Comparison of ENCODE assay signal across 22 mouse cellular contexts in genomic region chr5:63697196-63697595, GRCm38 (mm10). TPM values are rescaled to one million over a fixed set of nuclear protein-coding genes. Genes with fewer than 3 reads are reported as not detected.
A peak's percentile ranks its signal among the peaks of the same experiment; 100 is the strongest.
DNase-seq lines count a peak whose midpoint lies in the region; ATAC-seq and TF ChIP-seq lines count a peak whose summit lies in the region.
"Had no signal": no experiment of that assay in that cellular context is flagged by ENCODE, and none has a peak within 500 bp of the region (broad histone marks: within the 10 kb centered on the region; RNA-seq: fewer than 3 reads in every experiment).

No protein-coding gene starts in this region.

- peak overlapping the region; percentile 64 for H3K27ac ChIP-seq in hindbrain, embryonic 13.5 days
- H3K27ac ChIP-seq in hindbrain, embryonic 10.5 days, result no peak overlapping the region
- H3K27ac ChIP-seq in midbrain, embryonic 13.5 days, result no peak overlapping the region
- H3K27ac ChIP-seq in midbrain, embryonic 10.5 days (replicated peaks), result no peak overlapping the region
- H3K27ac ChIP-seq in neural tube, embryonic 14.5 days (ENCODE audit: low read depth, low read length), result no peak overlapping the region
- H3K27ac ChIP-seq in neural tube, embryonic 15.5 days (replicated peaks), result no peak overlapping the region
- no peak overlapping the region for H3K27ac ChIP-seq in hindbrain, postnatal 0 days
- H3K27ac ChIP-seq: embryonic facial prominence, embryonic 10.5 days; heart, adult 2 months; heart, embryonic 15.5 days had no signal

- H3K27me3 ChIP-seq in hindbrain, embryonic 13.5 days, result no peaks in the 10 kb centered on the region
- no peaks in the 10 kb centered on the region for H3K27me3 ChIP-seq in hindbrain, embryonic 10.5 days (ENCODE audit: insufficient read depth, poor library complexity, severe bottlenecking)
- no peaks in the 10 kb centered on the region for H3K27me3 ChIP-seq in midbrain, embryonic 13.5 days
- no peaks in the 10 kb centered on the region for H3K27me3 ChIP-seq in midbrain, embryonic 10.5 days (ENCODE audit: low read depth, poor library complexity, severe bottlenecking)
- no peaks in the 10 kb centered on the region for H3K27me3 ChIP-seq in neural tube, embryonic 14.5 days (ENCODE audit: control insufficient read depth, insufficient read depth, low read length)
- no peaks in the 10 kb centered on the region for H3K27me3 ChIP-seq in neural tube, embryonic 15.5 days (replicated peaks)
- no peaks in the 10 kb centered on the region for H3K27me3 ChIP-seq in hindbrain, postnatal 0 days (ENCODE audit: insufficient read depth, low read length)
- H3K27me3 ChIP-seq: heart, embryonic 15.5 days had no signal

- no peaks in the 10 kb centered on the region for H3K9me3 ChIP-seq in hindbrain, embryonic 13.5 days
- H3K9me3 ChIP-seq in hindbrain, embryonic 10.5 days, result no peaks in the 10 kb centered on the region
- no peaks in the 10 kb centered on the region for H3K9me3 ChIP-seq in midbrain, embryonic 13.5 days
- no peaks in the 10 kb centered on the region for H3K9me3 ChIP-seq in midbrain, embryonic 10.5 days (replicated peaks)
- H3K9me3 ChIP-seq in neural tube, embryonic 14.5 days (ENCODE audit: control insufficient read depth, low read length), result no peaks in the 10 kb centered on the region
- H3K9me3 ChIP-seq in neural tube, embryonic 15.5 days (replicated peaks), result no peaks in the 10 kb centered on the region
- H3K9me3 ChIP-seq in hindbrain, postnatal 0 days (ENCODE audit: low read length), result no peaks in the 10 kb centered on the region
- H3K9me3 ChIP-seq: embryonic facial prominence, embryonic 10.5 days; heart, embryonic 15.5 days had no signal

- H3K9ac ChIP-seq in hindbrain, embryonic 13.5 days, result no peak overlapping the region
- no peak overlapping the region for H3K9ac ChIP-seq in midbrain, embryonic 13.5 days (replicated peaks)
- no peak overlapping the region for H3K9ac ChIP-seq in neural tube, embryonic 14.5 days (replicated peaks; ENCODE audit: low read depth, low read length)
- no peak overlapping the region for H3K9ac ChIP-seq in neural tube, embryonic 15.5 days (replicated peaks)
- no peak overlapping the region for H3K9ac ChIP-seq in hindbrain, postnatal 0 days (replicated peaks; ENCODE audit: low read length)
- H3K9ac ChIP-seq: heart, embryonic 15.5 days had no signal

- no peak overlapping the region for H3K4me2 ChIP-seq in hindbrain, embryonic 13.5 days
- H3K4me2 ChIP-seq in midbrain, embryonic 13.5 days (replicated peaks), result no peak overlapping the region
- no peak overlapping the region for H3K4me2 ChIP-seq in neural tube, embryonic 14.5 days (ENCODE audit: low read depth, low read length)
- no peak overlapping the region for H3K4me2 ChIP-seq in neural tube, embryonic 15.5 days
- H3K4me2 ChIP-seq in hindbrain, postnatal 0 days (ENCODE audit: low read depth, low read length), result no peak overlapping the region
- H3K4me2 ChIP-seq: heart, embryonic 11.5 days; heart, embryonic 15.5 days had no signal

- H3K4me3 ChIP-seq in hindbrain, embryonic 13.5 days, result no peak overlapping the region
- H3K4me3 ChIP-seq in hindbrain, embryonic 10.5 days, result no peak overlapping the region
- H3K4me3 ChIP-seq in midbrain, embryonic 13.5 days (replicated peaks), result no peak overlapping the region
- no peak overlapping the region for H3K4me3 ChIP-seq in midbrain, embryonic 10.5 days
- no peak overlapping the region for H3K4me3 ChIP-seq in neural tube, embryonic 14.5 days (ENCODE audit: low read depth, low read length)
- no peak overlapping the region for H3K4me3 ChIP-seq in neural tube, embryonic 15.5 days (replicated peaks)
- no peak overlapping the region for H3K4me3 ChIP-seq in hindbrain, postnatal 0 days (ENCODE audit: low read length)
- H3K4me3 ChIP-seq: embryonic facial prominence, embryonic 10.5 days; heart, adult 2 months; heart, embryonic 15.5 days had no signal

- peaks cover 8% of the 10 kb centered on the region; the same call in 1 of the 2 replicates for H3K4me1 ChIP-seq in hindbrain, embryonic 13.5 days (replicated peaks)
- H3K4me1 ChIP-seq in hindbrain, embryonic 10.5 days (replicated peaks), result 0 out of 2 replicates have a peak, but pooled peaks cover 3% of the 10 kb centered on the region
- H3K4me1 ChIP-seq in midbrain, embryonic 13.5 days (replicated peaks), result no peaks in the 10 kb centered on the region
- H3K4me1 ChIP-seq in midbrain, embryonic 10.5 days, result 0 out of 2 replicates have a peak, but pooled peaks cover 3% of the 10 kb centered on the region
- 0 out of 2 replicates have a peak, but pooled peaks cover 5% of the 10 kb centered on the region for H3K4me1 ChIP-seq in neural tube, embryonic 14.5 days (ENCODE audit: control insufficient read depth, insufficient read depth, low read length)
- H3K4me1 ChIP-seq in neural tube, embryonic 15.5 days, result no peaks in the 10 kb centered on the region
- no peaks in the 10 kb centered on the region for H3K4me1 ChIP-seq in hindbrain, postnatal 0 days (ENCODE audit: insufficient read depth, low read length)
- H3K4me1 ChIP-seq: embryonic facial prominence, embryonic 10.5 days; heart, embryonic 15.5 days had no signal

- ATAC-seq in hindbrain, embryonic 13.5 days (ENCODE audit: low FRiP score), result peak; percentile 62; the same call in 1 of the 2 replicates
- ATAC-seq in midbrain, embryonic 13.5 days, result peak; percentile 37; the same call in 1 of the 2 replicates
- ATAC-seq in neural tube, embryonic 14.5 days (ENCODE audit: low read depth), result 0 out of 2 replicates have a peak, but pooled peaks have one; percentile 35
- ATAC-seq in neural tube, embryonic 15.5 days (ENCODE audit: low FRiP score), result no peak
- ATAC-seq in hindbrain, postnatal 0 days, result peak; percentile 32; the same call in 1 of the 2 replicates
- ATAC-seq: inflammation-experienced regulatory T-cells, adult 6 months had no signal

- 67% methylated on average over 5 of the region's 5 CpGs for WGBS in hindbrain, embryonic 13.5 days
- 80% methylated on average over 5 of the region's 5 CpGs for WGBS in hindbrain, embryonic 10.5 days
- WGBS in midbrain, embryonic 13.5 days, result 73% methylated on average over 5 of the region's 5 CpGs
- WGBS in midbrain, embryonic 10.5 days, result 85% methylated on average over 5 of the region's 5 CpGs
- 65% methylated on average over 5 of the region's 5 CpGs for WGBS in neural tube, embryonic 14.5 days
- WGBS in neural tube, embryonic 15.5 days, result 60% methylated on average over 5 of the region's 5 CpGs
- 63% methylated on average over 5 of the region's 5 CpGs for WGBS in hindbrain, postnatal 0 days

- DNase-seq in hindbrain, embryonic 10.5 days (ENCODE audit: low spot score), result no peak
- no peak for DNase-seq in midbrain, embryonic 10.5 days (ENCODE audit: low spot score)
- no peak for DNase-seq in hindbrain, postnatal 0 days (ENCODE audit: low spot score)
- no peak for DNase-seq in thymus, postnatal 25 days
- DNase-seq: adrenal gland, adult 2 months; adrenal gland, postnatal 25 days; cerebellum, adult 2 months; gastrocnemius, postnatal 14 days; heart, adult 2 months; heart, postnatal 14 days had no signal

- H3K36me3 ChIP-seq in hindbrain, embryonic 13.5 days, result no peaks in the 10 kb centered on the region
- no peaks in the 10 kb centered on the region for H3K36me3 ChIP-seq in hindbrain, embryonic 10.5 days
- H3K36me3 ChIP-seq in midbrain, embryonic 13.5 days, result no peaks in the 10 kb centered on the region
- no peaks in the 10 kb centered on the region for H3K36me3 ChIP-seq in midbrain, embryonic 10.5 days
- H3K36me3 ChIP-seq in neural tube, embryonic 14.5 days (ENCODE audit: control insufficient read depth, insufficient read depth, low read length), result no peaks in the 10 kb centered on the region
- H3K36me3 ChIP-seq in neural tube, embryonic 15.5 days, result no peaks in the 10 kb centered on the region
- H3K36me3 ChIP-seq in hindbrain, postnatal 0 days (ENCODE audit: insufficient read depth, low read length), result no peaks in the 10 kb centered on the region
- H3K36me3 ChIP-seq: embryonic facial prominence, embryonic 10.5 days; heart, embryonic 15.5 days had no signal

- TF ChIP-seq CTCF in hindbrain, postnatal 0 days (IDR thresholded peaks at IDR 0.05; ENCODE audit: low read depth), result no peak

RNA-seq across cellular contexts. Expression of gene Nwd2, which starts 48.3 kb away (rescaled TPM):
- polyA plus RNA-seq in hindbrain, embryonic 13.5 days (2015; fragmentation: Nextera tagmentation; extraction: Ambion mirVana), result 11.0 and 12.5 TPM in 2 replicates
- polyA plus RNA-seq in hindbrain, embryonic 10.5 days (2016; fragmentation: Nextera tagmentation; extraction: Ambion mirVana), result 0.88 and 1.6 TPM in 2 replicates
- polyA plus RNA-seq in midbrain, embryonic 13.5 days (2015; fragmentation: Nextera tagmentation; extraction: Ambion mirVana), result 4.3 and 4.5 TPM in 2 replicates
- 1.1 and 1.7 TPM in 2 replicates for polyA plus RNA-seq in midbrain, embryonic 10.5 days (2016; fragmentation: Nextera tagmentation; extraction: Ambion mirVana)
- 26.3 and 31.7 TPM in 2 replicates for polyA plus RNA-seq in neural tube, embryonic 14.5 days (2014; fragmentation: Nextera tagmentation; extraction: Ambion mirVana)
- 16.7 and 17.8 TPM in 2 replicates for polyA plus RNA-seq in neural tube, embryonic 15.5 days (2015; fragmentation: Nextera tagmentation; extraction: Ambion mirVana)
- 23.1 and 26.1 TPM in 2 replicates for total RNA-seq in hindbrain, postnatal 0 days (2014; rRNA removed)
- 10.2 and 11.0 TPM in 2 replicates for polyA plus RNA-seq in hindbrain, postnatal 0 days (2015; fragmentation: Nextera tagmentation; extraction: Ambion mirVana)
- total RNA-seq: adrenal gland, adult 2 months; adrenal gland, postnatal 25 days; ES-E14; gastrocnemius, adult 18-20 months; gastrocnemius, postnatal 14 days; heart, adult 2 months; heart, postnatal 14 days; hematopoietic stem cell, adult 5-6 weeks had no signal
- polyA plus RNA-seq: adrenal gland, adult 2 months; gonadal fat pad, adult 2 months; heart, adult 2 months; heart, embryonic 15.5 days had no signal
